Mouse (Mus musculus) intestine, embryonic 15.5 days (tissue): ENCODE measurements around the gene Ppm1e. TPM values are rescaled to one million over a fixed set of nuclear protein-coding genes. Genes with fewer than 3 reads are reported as not detected.
A peak's percentile ranks its signal among the peaks of the same experiment; 100 is the strongest.

Experiments used
- ATAC-seq: fragments of 200-750 bp; cut with Nextera tagmentation; 2 replicates; pipeline ENCODE4 v1.8.0; 2017; ENCODE audit warnings: moderate TSS enrichment, moderate library complexity
- H3K27ac ChIP-seq: fragments of 300-500 bp; sonication (generic); 2 replicates; pipeline ENCODE4 v1.5.1; 2015; ENCODE audit warnings: mild to moderate bottlenecking, inconsistent platforms
- H3K27me3 ChIP-seq: fragments of 300-500 bp; sonication (generic); replicated peaks from 2 replicates; pipeline ENCODE4 v1.6.1; 2015; ENCODE audit warnings: inconsistent platforms
- H3K36me3 ChIP-seq: fragments of 300-500 bp; sonication (generic); 2 replicates; pipeline ENCODE4 v1.6.1; 2015; ENCODE audit warnings: inconsistent platforms
- H3K4me1 ChIP-seq: fragments of 300-500 bp; sonication (generic); replicated peaks from 2 replicates; pipeline ENCODE4 v1.6.1; 2015; ENCODE audit warnings: inconsistent platforms
- H3K4me2 ChIP-seq: fragments of 300-500 bp; sonication (generic); replicated peaks from 2 replicates; pipeline ENCODE4 v1.6.1; 2015; ENCODE audit warnings: mild to moderate bottlenecking, inconsistent platforms
- H3K4me3 ChIP-seq: fragments of 300-500 bp; sonication (generic); replicated peaks from 2 replicates; pipeline ENCODE4 v1.5.1; 2015; ENCODE audit warnings: inconsistent platforms
- H3K9ac ChIP-seq: fragments of 300-500 bp; sonication (generic); 2 replicates; pipeline ENCODE4 v1.6.1; 2015; ENCODE audit warnings: inconsistent platforms
- H3K9me3 ChIP-seq: fragments of 300-500 bp; sonication (generic); 2 replicates; pipeline ENCODE4 v1.6.1; 2016; ENCODE audit warnings: inconsistent platforms
- WGBS: fragments of 180-500 bp; shearing (Covaris S2); methylation state at CpG from one replicate; pipeline ENCODE4 v1.1.7; 2015; 5-methylcytosine and 5-hydroxymethylcytosine counted together
- polyA plus RNA-seq: library from polyadenylated mRNA; unstranded; fragments of >200 nt; fragmentation: Nextera tagmentation; extraction: Ambion mirVana; gene quantifications from 2 replicates; pipeline ENCODE4 v1.2.1, GENCODE M21; 2015

The Ppm1e gene
- 1.9 and 2.7 TPM in 2 replicates for polyA plus RNA-seq

DNA sequence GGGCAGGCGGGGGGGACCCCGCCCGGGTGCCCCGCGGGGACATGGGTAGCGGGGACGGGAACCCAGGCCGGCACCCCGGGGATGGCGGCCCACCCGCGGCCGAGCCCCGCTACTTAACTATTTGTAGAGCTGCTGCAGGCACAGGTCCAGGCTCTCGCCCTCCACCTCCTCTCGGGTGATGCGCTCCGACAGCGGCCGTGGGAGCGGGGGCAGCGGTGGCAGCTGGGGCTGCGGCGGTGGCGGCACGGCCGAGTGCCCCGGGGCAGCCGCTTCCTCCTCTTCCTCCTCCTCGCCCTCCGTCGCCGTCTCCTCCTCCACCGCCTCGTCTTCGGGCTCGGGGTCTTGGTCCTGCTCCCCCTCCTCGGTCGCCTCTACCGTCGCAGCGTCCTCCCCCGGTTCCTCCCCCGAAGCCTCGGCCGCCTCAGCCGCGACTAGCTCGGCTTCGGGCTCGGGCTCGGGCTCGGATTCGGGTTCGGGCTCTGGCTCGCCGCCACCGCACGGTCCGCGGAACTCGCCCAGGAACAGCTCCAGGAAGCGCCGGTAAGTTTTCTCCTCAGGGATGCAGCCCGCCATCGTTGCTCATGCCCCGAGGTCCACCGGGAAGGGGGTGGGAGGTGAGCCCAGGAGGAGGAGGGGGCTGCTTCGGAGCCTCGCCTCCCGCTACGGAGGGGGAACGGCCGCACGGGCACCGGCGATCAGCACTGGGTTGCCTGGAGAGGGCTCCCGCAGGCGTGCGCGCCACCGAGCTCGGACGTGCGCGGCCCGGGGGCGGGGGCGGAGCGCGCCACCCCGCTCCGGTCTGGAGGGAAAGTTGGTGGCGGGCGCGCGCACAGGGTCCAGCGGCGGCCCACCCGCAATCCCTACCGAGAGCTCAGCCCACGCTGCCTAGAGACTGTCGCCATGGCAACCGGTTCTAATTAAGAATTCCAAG, at the start of gene Ppm1e:
Gene Ppm1e, minus strand, starts transcription at position 693 of the 931 bp plus-strand sequence.
- Histone ChIP-seq H3K27me3 (peaks cover 21% of the 10 kb centered on the region), H3K27ac (no peak within 1 kb of the TSS), H3K9ac (peak within 1 kb of the TSS; percentile 54), H3K9me3 (no peaks in the 10 kb centered on the region; the same call in 1 of the 2 replicates), H3K4me1 (peaks cover 12% of the 10 kb centered on the region), H3K4me3 (peak within 1 kb of the TSS; percentile 53), H3K36me3 (no peaks in the 10 kb centered on the region), H3K4me2 (peak within 1 kb of the TSS; percentile 98)
- WGBS = under 1% methylated on average over 97 of the region's 104 CpGs
- peak; percentile 96 for ATAC-seq

DNA sequence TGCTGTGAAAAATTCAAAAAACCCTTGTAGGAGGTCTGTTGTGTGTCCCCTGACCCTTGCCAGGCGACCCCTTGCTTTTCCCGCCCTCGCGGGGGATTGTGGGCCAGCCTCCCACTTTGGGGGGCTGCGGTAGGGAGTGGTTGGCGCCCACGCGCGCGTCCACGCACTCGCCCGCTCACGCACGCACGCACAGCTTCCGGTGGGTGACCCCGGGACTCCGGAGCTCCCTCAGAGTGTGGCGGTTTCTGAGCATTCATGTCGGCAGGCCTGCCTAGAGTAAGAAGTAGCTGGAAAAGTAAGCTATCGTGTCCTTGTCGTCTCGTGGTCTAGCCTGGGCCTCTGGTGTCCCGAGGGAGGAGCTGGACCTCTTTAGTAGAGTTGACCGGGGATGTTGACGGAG, 46.1 kb upstream of the Ppm1e start, which contains the start of the genes Rad51c and Tex14:
Gene Rad51c, minus strand, starts transcription at position 79 of the 400 bp plus-strand sequence.
Gene Tex14, plus strand, starts transcription at position 190 of the 400 bp plus-strand sequence.
- peak within 1 kb of the TSS; percentile 72 for H3K9ac ChIP-seq
- H3K27ac ChIP-seq = peak within 1 kb of the TSS; percentile 94
- no peaks in the 10 kb centered on the region for H3K9me3 ChIP-seq
- H3K27me3 ChIP-seq = no peaks in the 10 kb centered on the region
- H3K36me3 ChIP-seq = no peaks in the 10 kb centered on the region
- peaks cover 5% of the 10 kb centered on the region for H3K4me1 ChIP-seq
- 76% methylated on average over 27 of the region's 27 CpGs for WGBS
- no peak for ATAC-seq
- peak within 1 kb of the TSS; percentile 70 for H3K4me2 ChIP-seq
- H3K4me3 ChIP-seq = peak within 1 kb of the TSS; percentile 63

DNA sequence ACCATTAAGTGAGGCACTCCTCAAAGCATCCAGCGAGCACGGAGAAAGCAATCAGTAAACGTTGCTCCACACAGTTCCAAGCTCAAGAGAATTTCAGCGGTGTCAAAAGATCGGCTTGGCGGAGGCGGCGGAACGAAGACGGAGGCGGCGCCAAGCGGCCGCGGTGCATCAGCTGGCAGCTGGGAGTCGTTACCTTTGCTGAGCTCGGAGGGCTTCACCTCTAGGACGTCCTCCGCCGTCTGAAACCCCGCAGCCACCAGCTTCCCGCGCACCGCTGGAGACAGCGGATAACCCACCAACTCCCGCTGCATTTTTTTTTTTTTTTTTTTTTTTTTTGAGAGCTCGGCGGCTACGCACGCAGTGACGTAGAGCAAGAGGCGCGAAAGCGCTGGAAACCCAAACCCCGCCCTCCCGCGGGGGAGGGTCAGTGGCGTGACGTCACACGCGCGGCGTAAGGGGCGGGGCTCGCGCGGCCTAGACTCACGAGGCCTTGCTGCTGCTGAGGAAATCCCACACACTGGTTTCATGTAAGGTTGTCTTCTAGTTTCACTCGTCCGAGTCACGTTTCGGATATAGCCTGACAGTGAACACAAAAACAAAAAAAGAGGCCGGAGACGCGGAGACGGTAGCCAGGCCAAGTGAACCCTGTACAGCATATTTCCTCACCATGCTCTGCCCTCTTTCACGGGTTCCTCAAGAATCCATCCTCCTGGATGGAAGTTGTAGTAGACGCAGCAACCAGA, 45.5 kb upstream of the Ppm1e start:
- Histone ChIP-seq H3K9ac (peak overlapping the region; percentile 72), H3K4me1 (peaks cover 5% of the 10 kb centered on the region), H3K4me2 (peak overlapping the region; percentile 70), H3K36me3 (no peaks in the 10 kb centered on the region), H3K9me3 (no peaks in the 10 kb centered on the region), H3K27me3 (no peaks in the 10 kb centered on the region), H3K27ac (peak overlapping the region; percentile 94), H3K4me3 (peak overlapping the region; percentile 63)
- ATAC-seq = peak; percentile 99
- WGBS = 1% methylated on average over 57 of the region's 58 CpGs

DNA sequence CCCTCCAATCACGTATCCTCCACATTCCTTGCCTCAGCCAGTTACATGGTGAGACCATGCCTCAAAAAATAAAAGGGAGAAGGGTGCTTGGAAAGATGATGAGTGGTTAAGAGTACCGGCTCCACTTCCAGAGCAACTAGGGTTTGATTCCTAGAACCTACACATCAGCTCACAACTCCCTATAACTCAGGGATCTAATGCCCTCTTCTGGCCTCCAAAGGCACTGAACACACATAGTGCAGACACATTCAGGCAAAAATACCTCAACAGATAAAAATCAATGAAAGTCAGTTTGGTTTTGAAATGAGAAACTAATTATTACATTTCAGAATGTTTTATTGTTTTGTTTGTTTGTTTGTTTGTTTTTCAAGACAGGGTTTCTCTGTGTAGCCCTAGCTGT, 39.6 kb upstream of the Ppm1e start:
- WGBS = 93% methylated on average over 2 of the region's 2 CpGs
- Histone ChIP-seq H3K4me2 (no peak overlapping the region), H3K4me3 (no peak overlapping the region), H3K27ac (no peak overlapping the region), H3K27me3 (no peaks in the 10 kb centered on the region), H3K9me3 (no peaks in the 10 kb centered on the region), H3K9ac (no peak overlapping the region), H3K36me3 (no peaks in the 10 kb centered on the region), H3K4me1 (no peaks in the 10 kb centered on the region)
- no peak for ATAC-seq

DNA sequence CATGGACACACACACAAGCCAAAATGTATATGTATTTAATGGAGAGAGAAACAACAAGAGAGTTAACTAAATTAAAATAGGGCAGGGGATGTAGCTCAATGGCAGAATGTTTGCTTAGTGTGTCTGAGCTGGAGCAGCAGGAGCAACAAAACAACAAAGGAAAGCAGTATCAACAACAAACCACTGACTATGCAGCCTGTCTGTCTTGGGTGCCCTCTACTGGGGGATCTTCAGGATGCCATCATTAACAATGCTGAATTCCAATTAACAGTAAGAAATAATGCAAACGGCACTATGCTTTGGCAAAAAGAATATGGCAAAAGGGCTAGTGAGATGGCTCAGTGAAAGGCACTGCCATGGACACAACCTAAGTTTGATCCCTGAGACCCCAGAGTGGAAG, 35.0 kb upstream of the Ppm1e start:
- no peaks in the 10 kb centered on the region for H3K4me1 ChIP-seq
- H3K27ac ChIP-seq = no peak overlapping the region
- no peak overlapping the region for H3K9ac ChIP-seq
- H3K36me3 ChIP-seq = no peaks in the 10 kb centered on the region
- H3K4me3 ChIP-seq = no peak overlapping the region
- no peak overlapping the region for H3K4me2 ChIP-seq
- 56% methylated on average over 1 of the region's 1 CpGs for WGBS
- ATAC-seq = no peak
- H3K9me3 ChIP-seq = no peaks in the 10 kb centered on the region
- H3K27me3 ChIP-seq = no peaks in the 10 kb centered on the region

DNA sequence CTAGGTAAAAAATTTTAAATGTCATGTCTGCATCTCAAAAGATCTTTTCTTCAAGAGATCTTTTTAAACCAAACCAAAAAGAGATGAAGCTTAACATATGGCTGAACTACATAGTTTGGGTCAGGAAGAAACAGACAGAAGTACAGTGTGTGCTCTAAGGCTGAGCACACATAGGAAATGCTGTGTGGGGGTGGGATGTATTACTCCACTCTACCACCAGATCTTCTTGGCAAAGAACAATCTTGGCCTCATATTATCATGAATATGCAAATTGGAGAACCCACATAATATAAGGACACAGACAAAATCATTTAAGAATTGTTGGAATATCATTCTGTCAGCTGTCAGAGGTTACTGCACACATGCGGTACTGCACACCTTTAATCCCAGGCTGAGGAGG, 26.9 kb upstream of the Ppm1e start:
- H3K27ac ChIP-seq = no peak overlapping the region
- no peak for ATAC-seq

DNA sequence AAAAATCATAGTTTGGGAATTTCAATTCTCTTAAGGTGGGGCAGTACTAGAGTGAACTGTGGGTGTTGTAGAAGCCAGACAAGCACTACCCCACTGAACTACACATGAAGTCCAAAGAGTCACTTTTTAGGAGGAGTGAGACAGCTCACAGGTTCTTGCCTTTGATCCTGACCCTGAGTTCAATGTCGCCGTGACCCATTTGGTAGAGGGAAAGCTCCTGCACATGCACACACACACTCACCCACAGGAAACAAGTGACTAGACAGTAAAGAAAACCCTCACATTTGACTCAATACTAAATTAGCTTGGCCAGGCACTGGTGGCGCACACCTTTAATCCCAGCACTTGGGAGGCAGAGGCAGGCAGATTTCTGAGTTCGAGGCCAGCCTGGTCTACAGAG, 25.7 kb upstream of the Ppm1e start:
- Histone ChIP-seq H3K36me3 (no peaks in the 10 kb centered on the region), H3K9ac (no peak overlapping the region), H3K4me1 (no peaks in the 10 kb centered on the region), H3K4me3 (no peak overlapping the region), H3K4me2 (no peak overlapping the region), H3K27ac (no peak overlapping the region), H3K27me3 (no peaks in the 10 kb centered on the region), H3K9me3 (no peaks in the 10 kb centered on the region)
- ATAC-seq = no peak
- WGBS = 97% methylated on average over 4 of the region's 4 CpGs

More for the DNA sequence above, 26.9 kb upstream of the Ppm1e start:
- Histone ChIP-seq H3K9ac (no peak overlapping the region), H3K36me3 (no peaks in the 10 kb centered on the region), H3K4me1 (no peaks in the 10 kb centered on the region), H3K4me2 (no peak overlapping the region), H3K9me3 (no peaks in the 10 kb centered on the region), H3K4me3 (no peak overlapping the region), H3K27me3 (no peaks in the 10 kb centered on the region)
- 92% methylated on average over 1 of the region's 1 CpGs for WGBS

DNA sequence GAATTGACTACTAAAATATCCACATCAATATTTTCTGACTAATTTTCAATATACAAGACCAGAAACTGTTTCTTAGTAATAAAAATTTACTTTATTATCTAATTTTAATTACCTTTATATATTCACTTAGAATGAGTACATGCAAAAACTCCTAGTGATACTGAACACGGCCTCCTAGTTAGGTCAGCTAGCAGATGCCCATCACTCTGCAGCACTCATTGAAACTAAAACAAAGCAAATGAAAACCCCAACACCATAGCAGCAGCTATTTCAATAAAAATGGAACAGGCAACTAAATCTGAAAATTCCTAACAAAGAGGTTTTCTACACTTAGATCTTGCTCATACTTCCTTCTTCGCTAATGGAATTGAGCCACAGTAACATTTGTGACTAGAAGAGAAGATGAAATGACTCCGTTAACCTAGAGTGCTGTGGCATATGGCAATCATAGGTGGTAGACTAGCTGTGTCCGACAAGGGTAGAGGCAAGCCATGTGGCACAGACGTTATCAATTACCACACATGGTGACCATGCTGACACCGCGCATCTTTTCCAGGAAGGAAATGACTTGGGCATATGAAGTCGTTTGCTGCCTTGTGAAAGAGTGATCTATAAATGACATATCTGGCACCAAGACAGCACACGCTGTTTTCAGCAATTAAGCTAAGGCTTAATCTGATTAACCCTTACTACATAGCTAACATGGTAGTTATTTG, 9.2 kb upstream of the Ppm1e start:
- 80% methylated on average over 9 of the region's 9 CpGs for WGBS
- Histone ChIP-seq H3K4me3 (no peak overlapping the region), H3K27ac (no peak overlapping the region), H3K4me1 (no peaks in the 10 kb centered on the region), H3K27me3 (no peaks in the 10 kb centered on the region), H3K36me3 (no peaks in the 10 kb centered on the region), H3K9me3 (no peaks in the 10 kb centered on the region; the same call in 1 of the 2 replicates), H3K4me2 (no peak overlapping the region), H3K9ac (no peak overlapping the region)
- no peak for ATAC-seq

DNA sequence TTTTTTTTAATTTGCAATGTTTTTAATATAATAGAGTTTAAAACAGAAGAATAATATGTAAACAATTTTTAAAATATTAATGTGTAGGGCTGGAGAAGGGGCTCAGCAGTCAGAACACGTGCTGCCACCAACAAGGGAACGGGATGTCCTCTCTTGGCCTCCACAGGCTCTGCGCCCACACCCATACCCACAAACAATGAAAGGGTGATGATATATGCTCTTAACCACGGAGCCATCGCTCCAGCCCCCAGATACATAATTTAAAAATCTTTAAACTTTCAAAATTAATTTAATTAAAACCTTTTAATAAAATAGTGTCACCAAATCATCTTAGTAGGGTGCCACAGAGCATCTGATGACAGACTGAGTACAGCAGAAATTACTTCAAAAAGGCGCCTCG, 8.2 kb upstream of the Ppm1e start:
- H3K9me3 ChIP-seq = no peaks in the 10 kb centered on the region; the same call in 1 of the 2 replicates
- 85% methylated on average over 7 of the region's 7 CpGs for WGBS
- ATAC-seq = no peak
- H3K4me2 ChIP-seq = no peak overlapping the region
- no peaks in the 10 kb centered on the region for H3K4me1 ChIP-seq
- H3K36me3 ChIP-seq = no peaks in the 10 kb centered on the region
- no peak overlapping the region for H3K27ac ChIP-seq
- no peak overlapping the region for H3K4me3 ChIP-seq
- H3K27me3 ChIP-seq = no peaks in the 10 kb centered on the region
- no peak overlapping the region for H3K9ac ChIP-seq

DNA sequence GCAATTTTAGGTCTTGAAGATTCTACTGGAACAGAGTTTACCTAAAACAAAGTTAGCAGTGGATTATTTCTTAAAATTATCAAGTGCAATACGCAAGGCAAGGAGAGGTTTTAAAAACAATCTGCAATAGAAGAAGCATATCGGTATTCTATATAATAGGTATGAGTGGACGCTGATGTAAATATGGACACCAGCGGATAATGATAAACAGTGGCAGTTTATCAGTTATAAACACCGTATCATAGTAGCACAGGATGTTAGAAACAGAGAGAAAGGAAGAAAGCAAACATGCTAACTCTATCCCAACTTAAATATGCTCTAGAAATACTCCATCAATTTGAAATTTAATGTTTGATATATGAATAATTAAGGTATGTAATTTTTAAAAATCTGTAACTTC, 6.3 kb upstream of the Ppm1e start:
- ATAC-seq = no peak

DNA sequence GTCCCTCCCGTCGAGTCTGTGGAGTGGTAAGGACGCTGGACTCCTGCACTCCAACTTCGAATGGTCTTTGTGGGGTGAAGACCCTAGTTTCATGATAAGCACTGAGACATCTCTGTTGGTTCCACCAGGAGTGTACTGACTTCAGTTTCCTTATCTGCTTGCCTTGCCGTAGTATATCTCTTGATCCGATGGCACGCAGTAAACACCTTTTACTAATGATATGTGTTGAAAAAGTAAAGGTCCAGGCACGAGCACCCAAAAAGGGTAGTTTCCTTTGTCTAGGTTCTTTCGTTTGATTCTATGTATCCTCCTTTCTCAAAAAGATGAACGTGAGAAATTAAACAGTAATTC, 414 bp upstream of the Ppm1e start:
- ATAC-seq = no peak
- no peaks in the 10 kb centered on the region; the same call in 1 of the 2 replicates for H3K9me3 ChIP-seq
- WGBS = 12% methylated on average over 10 of the region's 10 CpGs
- peak overlapping the region; percentile 53 for H3K4me3 ChIP-seq
- peaks cover 12% of the 10 kb centered on the region for H3K4me1 ChIP-seq
- H3K4me2 ChIP-seq = peak overlapping the region; percentile 98
- H3K9ac ChIP-seq = peak overlapping the region; percentile 54; the same call in 1 of the 2 replicates
- H3K27me3 ChIP-seq = peaks cover 21% of the 10 kb centered on the region
- no peak overlapping the region for H3K27ac ChIP-seq
- no peaks in the 10 kb centered on the region for H3K36me3 ChIP-seq

More for the DNA sequence above, 6.3 kb upstream of the Ppm1e start:
- no peaks in the 10 kb centered on the region for H3K36me3 ChIP-seq
- no peak overlapping the region for H3K27ac ChIP-seq
- no peaks in the 10 kb centered on the region; the same call in 1 of the 2 replicates for H3K9me3 ChIP-seq
- peaks cover 5% of the 10 kb centered on the region; the same call in 1 of the 2 replicates for H3K27me3 ChIP-seq
- no peaks in the 10 kb centered on the region for H3K4me1 ChIP-seq
- no peak overlapping the region for H3K4me2 ChIP-seq
- no peak overlapping the region for H3K9ac ChIP-seq
- no peak overlapping the region for H3K4me3 ChIP-seq
- 85% methylated on average over 5 of the region's 5 CpGs for WGBS
